Mouse (Mus musculus): ENCODE measurements at regions not wholly inside any gene's neighbourhood (a gene's known extent, or its start where the extent isn't known, plus 50 kb on each side); places are given as distances from the start of the nearest gene placed in this dataset.

DNA sequence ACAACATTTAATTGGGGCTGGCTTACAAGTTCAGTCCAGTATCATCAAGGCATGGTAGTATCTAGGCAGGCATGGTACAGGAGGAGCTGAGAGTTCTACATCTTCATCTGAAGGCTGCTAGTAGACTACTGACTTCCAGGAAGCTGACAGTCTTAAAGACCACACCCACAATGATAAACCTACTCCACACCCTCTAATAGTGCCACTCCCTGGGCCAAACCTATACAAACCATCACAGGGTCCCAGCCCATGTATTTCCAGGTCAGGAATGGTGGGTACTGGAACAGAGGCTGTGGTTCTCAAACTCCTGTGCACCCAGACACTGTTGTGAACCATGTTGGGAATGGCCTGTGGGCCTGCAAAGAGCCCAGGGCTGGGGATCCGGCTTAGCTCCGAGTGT, 55.2 kb upstream of the Eif4g2 start:
- no peak for ATAC-seq
- no peak for TF ChIP-seq CTCF (IDR thresholded peaks at IDR 0.05; ENCODE audit: low read depth)
- no peak overlapping the region for H3K4me2 ChIP-seq (ENCODE audit: low read depth)
- H3K36me3 ChIP-seq (ENCODE audit: insufficient read depth): no peaks in the 10 kb centered on the region
- no peaks in the 10 kb centered on the region for H3K9me3 ChIP-seq (ENCODE audit: low read length)
- no peaks in the 10 kb centered on the region for H3K27me3 ChIP-seq (ENCODE audit: insufficient read depth, low read length)
- no peak for DNase-seq
- no peak overlapping the region for H3K27ac ChIP-seq (ENCODE audit: low read depth, low read length)
- 96% methylated on average over 2 of the region's 2 CpGs for WGBS
- H3K9ac ChIP-seq: no peak overlapping the region
- H3K4me3 ChIP-seq (ENCODE audit: low read depth, low read length): no peak overlapping the region
- H3K4me1 ChIP-seq (ENCODE audit: insufficient read depth): no peaks in the 10 kb centered on the region

GRCm38 (mm10) chr7:111136066-111136639, 53.3 kb upstream of the Eif4g2 start:
- no peaks in the 10 kb centered on the region for H3K36me3 ChIP-seq (ENCODE audit: insufficient read depth)
- H3K4me1 ChIP-seq (ENCODE audit: insufficient read depth): no peaks in the 10 kb centered on the region
- 79% methylated on average over 6 of the region's 6 CpGs for WGBS
- no peak overlapping the region for H3K4me3 ChIP-seq (ENCODE audit: low read depth, low read length)
- H3K27ac ChIP-seq (ENCODE audit: low read depth, low read length): no peak overlapping the region
- no peak overlapping the region for H3K4me2 ChIP-seq (ENCODE audit: low read depth)
- no peak for TF ChIP-seq CTCF (IDR thresholded peaks at IDR 0.05; ENCODE audit: low read depth)
- H3K27me3 ChIP-seq (ENCODE audit: insufficient read depth, low read length): no peaks in the 10 kb centered on the region
- H3K9me3 ChIP-seq (ENCODE audit: low read length): no peaks in the 10 kb centered on the region
- H3K9ac ChIP-seq: no peak overlapping the region
- ATAC-seq (no peak), DNase-seq (no peak)

- Histone ChIP-seq H3K27me3 (ENCODE audit: insufficient read depth, low read length) (no peaks in the 10 kb centered on the region), H3K27ac (ENCODE audit: low read depth, low read length) (no peak overlapping the region), H3K4me1 (ENCODE audit: insufficient read depth) (no peaks in the 10 kb centered on the region), H3K9me3 (ENCODE audit: low read length) (no peaks in the 10 kb centered on the region), H3K4me3 (ENCODE audit: low read depth, low read length) (no peak overlapping the region), H3K9ac (no peak overlapping the region), H3K4me2 (ENCODE audit: low read depth) (no peak overlapping the region), H3K36me3 (ENCODE audit: insufficient read depth) (no peaks in the 10 kb centered on the region)
- WGBS: 91% methylated on average over 2 of the region's 2 CpGs
- no peak for TF ChIP-seq CTCF (IDR thresholded peaks at IDR 0.05; ENCODE audit: low read depth)
- ATAC-seq (no peak), DNase-seq (no peak)
These were observed 51.7 kb upstream of the Eif4g2 start for GRCm38 (mm10) chr7:111134496-111134895.

All from forebrain, postnatal 0 days (tissue).